In genomic region chr14:121170321-121170720, GRCm38 (mm10) we compare ENCODE assay signal across 21 mouse cellular contexts.
DNase-seq lines count a peak whose midpoint lies in the region; ATAC-seq and TF ChIP-seq lines count a peak whose summit lies in the region.
"Had no signal": no experiment of that assay in that cellular context is flagged by ENCODE, and none has a peak within 500 bp of the region (broad histone marks: within the 10 kb centered on the region; RNA-seq: fewer than 3 reads in every experiment).

No protein-coding gene starts in this region.

- no peak for ATAC-seq in heart, embryonic 12.5 days (ENCODE audit: insufficient number of reproducible peaks, low FRiP score)
- no peak; the same call in 1 of the 2 replicates for ATAC-seq in lung, embryonic 14.5 days (ENCODE audit: insufficient read depth)
- ATAC-seq: intestine, embryonic 15.5 days; liver, postnatal 0 days had no signal

- no peak overlapping the region for H3K9ac ChIP-seq in heart, embryonic 12.5 days
- H3K9ac ChIP-seq in lung, embryonic 14.5 days: no peak overlapping the region
- H3K9ac ChIP-seq: hindbrain, embryonic 13.5 days; intestine, embryonic 15.5 days; limb, embryonic 13.5 days; liver, postnatal 0 days; neural tube, embryonic 13.5 days had no signal

- H3K4me3 ChIP-seq in heart, embryonic 12.5 days: no peak overlapping the region
- no peak overlapping the region for H3K4me3 ChIP-seq in lung, embryonic 14.5 days (ENCODE audit: low read depth, low read length)
- H3K4me3 ChIP-seq: hindbrain, embryonic 13.5 days; intestine, embryonic 15.5 days; limb, embryonic 13.5 days; neural tube, embryonic 13.5 days had no signal

- no peak for DNase-seq in heart, postnatal 14 days
- DNase-seq in lung, embryonic 14.5 days: no peak
- no peak for DNase-seq in lung, postnatal 4 days
- peak; percentile 22 for DNase-seq in lung, postnatal 10 days
- no peak for DNase-seq in natural killer cell, adult 2 months (ENCODE audit: low spot score in 2 of 2)
- DNase-seq in urinary bladder, postnatal 36 days (ENCODE audit: low spot score in 2 of 2): no peak
- DNase-seq in gastrocnemius, postnatal 4 days (ENCODE audit: low spot score in 2 of 2): no peak
- DNase-seq: adrenal gland, postnatal 14 days; cerebellum, adult 2 months; gastrocnemius, postnatal 10 days; heart, postnatal 10 days; liver, postnatal 0 days; right cerebral cortex, postnatal 25 days; thymus, postnatal 36 days had no signal

- no peak for TF ChIP-seq CTCF in lung, embryonic 14.5 days (IDR thresholded peaks at IDR 0.05; ENCODE audit: low read depth)

- intact Hi-C loops in heart, postnatal 14 days (cut with DNase I): no loop called here

- peak overlapping the region; percentile 36 for H3K27ac ChIP-seq in heart, embryonic 12.5 days (ENCODE audit: poor library complexity, severe bottlenecking)
- H3K27ac ChIP-seq in lung, embryonic 14.5 days (ENCODE audit: low read depth): peak overlapping the region; percentile 1
- H3K27ac ChIP-seq: hindbrain, embryonic 13.5 days; intestine, embryonic 15.5 days; limb, embryonic 13.5 days; neural tube, embryonic 13.5 days had no signal

- H3K4me1 ChIP-seq in heart, embryonic 12.5 days (replicated peaks): peaks cover 61% of the 10 kb centered on the region
- peaks cover 5% of the 10 kb centered on the region; the same call in 1 of the 2 replicates for H3K4me1 ChIP-seq in lung, embryonic 14.5 days (ENCODE audit: insufficient read depth)

- H3K27me3 ChIP-seq in heart, embryonic 12.5 days (replicated peaks): no peaks in the 10 kb centered on the region
- H3K27me3 ChIP-seq in lung, embryonic 14.5 days (ENCODE audit: insufficient read depth, low read length): no peaks in the 10 kb centered on the region
- H3K27me3 ChIP-seq: CH12.LX; hindbrain, embryonic 13.5 days; intestine, embryonic 15.5 days; limb, embryonic 13.5 days; neural tube, embryonic 13.5 days had no signal

- WGBS in heart, embryonic 12.5 days: 53% methylated on average over 9 of the region's 9 CpGs
- 45% methylated on average over 9 of the region's 9 CpGs for WGBS in lung, embryonic 14.5 days

- no peak overlapping the region for H3K4me2 ChIP-seq in heart, embryonic 12.5 days
- no peak overlapping the region for H3K4me2 ChIP-seq in lung, embryonic 14.5 days
- H3K4me2 ChIP-seq: hindbrain, embryonic 13.5 days; intestine, embryonic 15.5 days; limb, embryonic 13.5 days; midbrain, embryonic 11.5 days; neural tube, embryonic 13.5 days had no signal

- no peaks in the 10 kb centered on the region for H3K9me3 ChIP-seq in heart, embryonic 12.5 days (replicated peaks)
- H3K9me3 ChIP-seq in lung, embryonic 14.5 days (ENCODE audit: low read depth, low read length): no peaks in the 10 kb centered on the region
- H3K9me3 ChIP-seq: hindbrain, embryonic 13.5 days; intestine, embryonic 15.5 days; limb, embryonic 13.5 days; neural tube, embryonic 13.5 days had no signal

- peaks cover 2% of the 10 kb centered on the region; the same call in 1 of the 2 replicates for H3K36me3 ChIP-seq in heart, embryonic 12.5 days
- H3K36me3 ChIP-seq in lung, embryonic 14.5 days (ENCODE audit: insufficient read depth): 0 out of 2 replicates have a peak, but pooled peaks cover 3% of the 10 kb centered on the region
- H3K36me3 ChIP-seq: hindbrain, embryonic 13.5 days; intestine, embryonic 15.5 days; neural tube, embryonic 13.5 days had no signal
